Mouse (Mus musculus): ENCODE results near the gene Dclk3. TPM values are rescaled to one million over a fixed set of nuclear protein-coding genes. Genes with fewer than 3 reads are reported as not detected.

Dclk3 gene
- polyA plus RNA-seq (2015; fragmentation: Nextera tagmentation; extraction: Ambion mirVana), result 0.35 and 0.47 TPM in 2 replicates

DNA sequence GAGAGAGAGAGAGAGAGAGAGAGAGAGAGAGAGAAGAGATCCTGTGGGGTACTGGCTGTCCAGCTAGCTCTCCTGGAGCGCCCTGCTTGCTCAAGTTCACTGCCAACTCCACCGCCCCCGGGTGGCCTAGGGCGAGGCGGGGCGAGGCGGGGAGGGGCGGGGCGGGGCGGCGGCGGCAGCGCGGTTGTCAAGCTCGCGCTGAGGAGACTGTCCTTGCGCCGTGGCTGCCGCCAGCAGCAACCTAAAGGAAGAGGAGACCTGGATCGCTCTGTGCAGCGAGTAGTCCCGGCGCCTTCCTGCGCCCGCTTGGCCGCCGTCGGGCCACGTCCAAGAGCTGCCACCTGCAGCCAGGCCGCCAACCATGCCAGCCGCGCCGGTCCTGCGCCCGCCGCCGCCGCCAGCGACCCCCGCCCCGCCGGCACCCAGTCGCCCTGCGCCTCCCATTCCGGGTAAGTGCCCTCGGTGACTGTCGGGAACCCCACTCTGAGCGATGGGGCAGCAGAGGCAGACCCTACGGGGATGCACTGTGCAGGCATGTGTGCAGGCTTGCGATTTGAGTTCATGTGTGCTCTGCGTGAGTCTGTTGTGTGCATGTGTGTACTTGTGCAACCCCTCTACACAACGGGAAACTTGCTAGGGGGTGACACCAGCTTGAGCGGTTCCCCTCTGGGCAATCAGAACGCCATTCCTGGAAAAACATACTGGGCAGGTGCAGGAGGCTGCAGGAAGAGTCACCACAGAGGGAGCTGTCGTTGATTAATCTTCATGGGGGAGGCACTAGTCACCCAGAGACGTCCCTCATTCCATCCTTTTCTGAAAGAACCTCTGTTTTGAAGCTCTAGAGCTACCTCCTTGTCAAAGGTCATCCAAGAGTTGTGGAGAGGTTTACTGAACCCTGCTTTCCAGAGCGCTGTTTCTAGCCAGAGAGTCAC, at the start of gene Dclk3:
Gene Dclk3, plus strand, starts transcription at position 178 of the 932 bp plus-strand sequence.
- WGBS, result 4% methylated on average over 33 of the region's 57 CpGs
- Histone ChIP-seq H3K27me3 (ENCODE audit: control insufficient read depth, insufficient read depth, low read length) (peaks cover 16% of the 10 kb centered on the region), H3K9me3 (replicated peaks; ENCODE audit: control insufficient read depth, low read length) (no peaks in the 10 kb centered on the region), H3K27ac (ENCODE audit: low read length) (no peak within 1 kb of the TSS), H3K4me3 (ENCODE audit: low read length) (peak within 1 kb of the TSS; percentile 57), H3K4me2 (ENCODE audit: low read depth, low read length) (peak within 1 kb of the TSS; percentile 76), H3K4me1 (ENCODE audit: control insufficient read depth, insufficient read depth, low read length) (0 out of 2 replicates have a peak, but pooled peaks cover 6% of the 10 kb centered on the region), H3K9ac (ENCODE audit: low read length) (peak within 1 kb of the TSS; percentile 64), H3K36me3 (ENCODE audit: control insufficient read depth, insufficient read depth) (no peaks in the 10 kb centered on the region)
- peak; percentile 83 for ATAC-seq (replicated peaks; ENCODE audit: extremely low read depth, insufficient read depth, low FRiP score)

DNA sequence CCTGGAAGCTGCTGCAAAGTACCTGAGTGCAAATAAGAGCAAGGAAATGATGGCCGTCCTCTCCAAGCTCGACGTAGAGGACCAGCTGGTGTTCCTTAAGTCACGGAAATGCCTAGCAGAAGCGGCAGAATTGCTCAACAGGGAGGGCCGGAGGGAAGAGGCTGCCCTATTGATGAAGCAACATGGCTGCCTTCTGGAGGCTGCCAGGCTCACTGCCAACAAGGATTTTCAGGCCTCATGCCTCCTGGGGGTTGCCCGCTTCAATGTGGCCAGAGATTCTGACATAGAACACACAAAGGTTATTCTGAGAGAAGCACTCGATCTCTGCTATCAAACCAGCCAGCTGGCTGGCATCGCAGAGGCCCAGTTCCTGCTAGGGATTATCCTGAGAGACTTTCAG, 48.9 kb upstream of the Dclk3 start:
- H3K9me3 ChIP-seq (replicated peaks; ENCODE audit: control insufficient read depth, low read length), result no peaks in the 10 kb centered on the region
- 73% methylated on average over 9 of the region's 9 CpGs for WGBS

DNA sequence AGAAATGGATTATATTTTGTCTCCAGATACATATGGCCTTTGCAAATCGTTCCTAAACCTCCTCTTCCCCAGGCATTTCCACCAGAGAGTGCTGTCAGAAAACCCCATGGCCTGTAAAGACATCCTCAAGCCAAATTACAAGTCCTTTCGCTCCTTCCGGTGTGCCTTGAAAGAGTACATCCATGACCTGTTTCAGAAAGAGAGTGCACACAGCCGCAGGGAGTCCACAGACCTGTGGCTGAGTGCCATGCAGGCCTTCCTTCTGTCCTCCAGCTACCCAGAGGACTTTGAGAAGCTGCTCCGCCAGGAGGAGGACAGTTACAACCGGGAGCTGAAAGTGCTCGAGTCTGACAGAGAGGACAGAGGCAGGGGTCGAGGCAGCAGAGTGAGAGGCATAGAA, 47.8 kb upstream of the Dclk3 start:
- 76% methylated on average over 8 of the region's 8 CpGs for WGBS
- Histone ChIP-seq H3K4me1 (ENCODE audit: control insufficient read depth, insufficient read depth, low read length) (no peaks in the 10 kb centered on the region), H3K27ac (ENCODE audit: low read length) (no peak overlapping the region), H3K4me3 (ENCODE audit: low read length) (no peak overlapping the region), H3K36me3 (ENCODE audit: control insufficient read depth, insufficient read depth) (no peaks in the 10 kb centered on the region), H3K9ac (ENCODE audit: low read length) (no peak overlapping the region), H3K27me3 (ENCODE audit: control insufficient read depth, insufficient read depth, low read length) (no peaks in the 10 kb centered on the region), H3K9me3 (replicated peaks; ENCODE audit: control insufficient read depth, low read length) (no peaks in the 10 kb centered on the region), H3K4me2 (ENCODE audit: low read depth, low read length) (no peak overlapping the region)
- no peak for ATAC-seq (replicated peaks; ENCODE audit: extremely low read depth, insufficient read depth, low FRiP score)

More for the DNA sequence above, 48.9 kb upstream of the Dclk3 start:
- H3K4me2 ChIP-seq (ENCODE audit: low read depth, low read length), result no peak overlapping the region
- no peak overlapping the region for H3K27ac ChIP-seq (ENCODE audit: low read length)
- H3K27me3 ChIP-seq (ENCODE audit: control insufficient read depth, insufficient read depth, low read length), result no peaks in the 10 kb centered on the region
- no peaks in the 10 kb centered on the region for H3K36me3 ChIP-seq (ENCODE audit: control insufficient read depth, insufficient read depth)
- H3K4me1 ChIP-seq (ENCODE audit: control insufficient read depth, insufficient read depth, low read length), result no peaks in the 10 kb centered on the region
- H3K9ac ChIP-seq (ENCODE audit: low read length), result no peak overlapping the region
- H3K4me3 ChIP-seq (ENCODE audit: low read length), result no peak overlapping the region
- ATAC-seq (replicated peaks; ENCODE audit: extremely low read depth, insufficient read depth, low FRiP score), result no peak

DNA sequence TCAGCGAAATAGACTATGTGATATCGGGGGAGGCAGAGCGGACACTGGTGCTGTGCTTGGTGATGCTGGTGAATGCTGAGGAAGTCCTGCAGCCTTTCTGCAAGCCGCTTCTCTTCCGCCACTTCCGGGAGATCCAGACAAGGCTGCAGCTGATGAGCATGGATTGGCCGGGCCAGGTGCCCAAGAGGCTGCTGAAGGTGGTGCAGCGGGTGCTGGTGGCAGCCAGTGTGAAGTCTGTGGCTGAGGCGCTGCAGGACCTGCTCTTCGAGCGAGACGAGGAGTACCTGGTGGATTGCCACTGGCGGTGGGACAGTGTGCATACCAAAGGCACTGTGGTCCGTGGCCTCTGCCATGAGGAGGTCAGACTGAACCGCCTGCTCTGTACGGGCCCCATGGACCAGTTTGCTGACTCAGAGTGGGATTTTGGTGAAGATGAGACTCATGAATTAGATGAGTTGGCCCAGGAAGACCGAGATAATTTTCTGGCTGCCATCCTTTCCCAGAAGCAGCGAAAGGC, 46.9 kb upstream of the Dclk3 start:
- 83% methylated on average over 18 of the region's 18 CpGs for WGBS
- no peak for ATAC-seq (replicated peaks; ENCODE audit: extremely low read depth, insufficient read depth, low FRiP score)

DNA sequence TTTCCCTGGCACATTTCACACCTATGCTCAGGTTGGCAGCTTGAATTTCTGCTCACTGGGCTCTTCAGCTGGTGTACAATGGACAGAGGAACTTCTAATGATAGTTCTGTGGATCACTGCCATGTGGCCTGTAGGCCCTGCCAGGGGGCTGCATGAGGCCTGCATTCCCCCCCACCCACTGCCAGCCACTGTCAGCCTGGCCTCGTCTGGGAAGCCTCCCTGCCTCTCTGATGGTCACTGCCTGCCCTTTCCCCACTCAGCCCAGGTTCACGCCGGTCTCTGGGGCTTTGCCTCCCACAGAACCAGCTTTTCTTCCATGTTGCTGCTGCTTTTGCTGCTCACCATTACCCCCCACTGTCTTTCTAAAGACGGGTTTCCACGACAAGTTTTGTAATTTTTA, 43.6 kb upstream of the Dclk3 start:
- Histone ChIP-seq H3K9me3 (replicated peaks; ENCODE audit: control insufficient read depth, low read length) (no peaks in the 10 kb centered on the region), H3K4me3 (ENCODE audit: low read length) (no peak overlapping the region), H3K27ac (ENCODE audit: low read length) (no peak overlapping the region), H3K4me2 (ENCODE audit: low read depth, low read length) (no peak overlapping the region), H3K4me1 (ENCODE audit: control insufficient read depth, insufficient read depth, low read length) (no peaks in the 10 kb centered on the region), H3K27me3 (ENCODE audit: control insufficient read depth, insufficient read depth, low read length) (no peaks in the 10 kb centered on the region), H3K9ac (ENCODE audit: low read length) (no peak overlapping the region), H3K36me3 (ENCODE audit: control insufficient read depth, insufficient read depth) (no peaks in the 10 kb centered on the region)
- no peak for ATAC-seq (replicated peaks; ENCODE audit: extremely low read depth, insufficient read depth, low FRiP score)
- 78% methylated on average over 5 of the region's 5 CpGs for WGBS

More for the DNA sequence above, 46.9 kb upstream of the Dclk3 start:
- Histone ChIP-seq H3K36me3 (ENCODE audit: control insufficient read depth, insufficient read depth) (no peaks in the 10 kb centered on the region), H3K9ac (ENCODE audit: low read length) (no peak overlapping the region), H3K27ac (ENCODE audit: low read length) (no peak overlapping the region), H3K4me1 (ENCODE audit: control insufficient read depth, insufficient read depth, low read length) (no peaks in the 10 kb centered on the region), H3K27me3 (ENCODE audit: control insufficient read depth, insufficient read depth, low read length) (no peaks in the 10 kb centered on the region), H3K4me2 (ENCODE audit: low read depth, low read length) (no peak overlapping the region), H3K4me3 (ENCODE audit: low read length) (no peak overlapping the region), H3K9me3 (replicated peaks; ENCODE audit: control insufficient read depth, low read length) (no peaks in the 10 kb centered on the region)

DNA sequence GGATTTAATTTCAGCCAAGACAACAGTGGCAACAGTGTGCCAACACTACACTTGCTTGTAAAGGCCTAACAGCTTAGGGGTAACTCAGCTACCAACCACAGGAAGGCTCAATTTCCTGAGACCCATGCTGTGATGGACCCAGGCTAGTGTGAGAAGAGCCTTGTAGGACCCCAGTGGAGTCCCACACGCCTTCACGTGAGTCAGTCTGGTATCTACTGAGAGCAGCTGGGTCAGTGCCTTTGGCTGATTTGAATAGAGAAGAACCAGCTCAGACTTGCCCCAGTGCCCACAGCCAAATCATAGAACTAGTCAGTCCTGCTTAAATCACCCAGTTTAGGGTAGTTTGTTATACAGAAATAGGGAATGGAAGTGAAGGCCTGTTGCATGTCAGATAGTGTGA, 40.8 kb upstream of the Dclk3 start:
- Histone ChIP-seq H3K4me2 (ENCODE audit: low read depth, low read length) (no peak overlapping the region), H3K27ac (ENCODE audit: low read length) (no peak overlapping the region), H3K36me3 (ENCODE audit: control insufficient read depth, insufficient read depth) (no peaks in the 10 kb centered on the region), H3K9me3 (replicated peaks; ENCODE audit: control insufficient read depth, low read length) (no peaks in the 10 kb centered on the region), H3K4me3 (ENCODE audit: low read length) (no peak overlapping the region), H3K4me1 (ENCODE audit: control insufficient read depth, insufficient read depth, low read length) (no peaks in the 10 kb centered on the region), H3K27me3 (ENCODE audit: control insufficient read depth, insufficient read depth, low read length) (no peaks in the 10 kb centered on the region), H3K9ac (ENCODE audit: low read length) (no peak overlapping the region)
- 72% methylated on average over 2 of the region's 2 CpGs for WGBS
- no peak for ATAC-seq (replicated peaks; ENCODE audit: extremely low read depth, insufficient read depth, low FRiP score)

DNA sequence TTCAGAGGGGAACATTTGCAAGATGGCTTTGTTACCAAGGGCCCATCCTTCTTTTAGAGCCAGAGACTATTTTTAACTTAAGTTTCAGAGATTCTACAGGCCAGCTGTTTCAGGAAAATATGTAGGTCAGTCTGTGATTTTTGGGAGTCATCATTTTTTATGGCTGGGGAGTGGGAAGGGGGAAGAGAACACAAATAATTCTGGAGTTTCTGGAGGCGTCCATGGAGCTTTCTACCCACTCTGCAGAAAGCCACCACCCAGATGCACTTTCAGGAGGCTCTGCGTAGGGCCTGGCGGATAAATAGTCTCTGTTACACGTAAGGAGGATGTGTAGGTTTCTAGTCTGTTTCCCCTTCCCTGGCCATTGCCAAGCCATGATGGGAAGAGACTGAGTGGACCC, 38.8 kb upstream of the Dclk3 start:
- Histone ChIP-seq H3K4me2 (ENCODE audit: low read depth, low read length) (no peak overlapping the region), H3K27me3 (ENCODE audit: control insufficient read depth, insufficient read depth, low read length) (no peaks in the 10 kb centered on the region), H3K9ac (ENCODE audit: low read length) (no peak overlapping the region), H3K36me3 (ENCODE audit: control insufficient read depth, insufficient read depth) (no peaks in the 10 kb centered on the region), H3K4me3 (ENCODE audit: low read length) (no peak overlapping the region), H3K9me3 (replicated peaks; ENCODE audit: control insufficient read depth, low read length) (no peaks in the 10 kb centered on the region), H3K4me1 (ENCODE audit: control insufficient read depth, insufficient read depth, low read length) (no peaks in the 10 kb centered on the region), H3K27ac (ENCODE audit: low read length) (no peak overlapping the region)
- ATAC-seq (replicated peaks; ENCODE audit: extremely low read depth, insufficient read depth, low FRiP score), result no peak
- WGBS, result 91% methylated on average over 4 of the region's 4 CpGs

DNA sequence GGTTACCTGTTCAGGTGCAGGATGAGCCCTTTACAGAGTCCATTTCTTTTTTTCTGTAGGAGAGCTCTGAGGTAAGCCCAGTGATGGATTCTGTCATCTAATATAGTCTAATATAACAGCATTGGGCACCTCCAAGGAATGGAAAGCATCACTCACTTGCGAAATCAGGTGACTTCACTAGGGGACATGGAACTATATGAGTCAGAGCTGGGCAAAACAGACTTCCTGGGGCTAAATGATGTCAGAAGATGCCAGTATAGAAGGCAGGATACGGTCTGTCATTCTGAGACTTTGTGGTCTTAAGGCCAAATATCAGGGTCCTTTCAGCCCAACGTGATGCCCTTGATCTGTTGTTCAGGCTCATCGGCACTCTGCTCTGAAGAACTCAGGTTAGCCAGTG, 35.7 kb upstream of the Dclk3 start:
- no peak overlapping the region for H3K4me3 ChIP-seq (ENCODE audit: low read length)
- H3K27me3 ChIP-seq (ENCODE audit: control insufficient read depth, insufficient read depth, low read length), result no peaks in the 10 kb centered on the region
- no peaks in the 10 kb centered on the region for H3K4me1 ChIP-seq (ENCODE audit: control insufficient read depth, insufficient read depth, low read length)
- H3K36me3 ChIP-seq (ENCODE audit: control insufficient read depth, insufficient read depth), result no peaks in the 10 kb centered on the region
- WGBS, result 85% methylated on average over 4 of the region's 4 CpGs
- H3K9ac ChIP-seq (ENCODE audit: low read length), result no peak overlapping the region
- no peak overlapping the region for H3K4me2 ChIP-seq (ENCODE audit: low read depth, low read length)
- H3K9me3 ChIP-seq (replicated peaks; ENCODE audit: control insufficient read depth, low read length), result no peaks in the 10 kb centered on the region
- H3K27ac ChIP-seq (ENCODE audit: low read length), result no peak overlapping the region
- no peak for ATAC-seq (replicated peaks; ENCODE audit: extremely low read depth, insufficient read depth, low FRiP score)

DNA sequence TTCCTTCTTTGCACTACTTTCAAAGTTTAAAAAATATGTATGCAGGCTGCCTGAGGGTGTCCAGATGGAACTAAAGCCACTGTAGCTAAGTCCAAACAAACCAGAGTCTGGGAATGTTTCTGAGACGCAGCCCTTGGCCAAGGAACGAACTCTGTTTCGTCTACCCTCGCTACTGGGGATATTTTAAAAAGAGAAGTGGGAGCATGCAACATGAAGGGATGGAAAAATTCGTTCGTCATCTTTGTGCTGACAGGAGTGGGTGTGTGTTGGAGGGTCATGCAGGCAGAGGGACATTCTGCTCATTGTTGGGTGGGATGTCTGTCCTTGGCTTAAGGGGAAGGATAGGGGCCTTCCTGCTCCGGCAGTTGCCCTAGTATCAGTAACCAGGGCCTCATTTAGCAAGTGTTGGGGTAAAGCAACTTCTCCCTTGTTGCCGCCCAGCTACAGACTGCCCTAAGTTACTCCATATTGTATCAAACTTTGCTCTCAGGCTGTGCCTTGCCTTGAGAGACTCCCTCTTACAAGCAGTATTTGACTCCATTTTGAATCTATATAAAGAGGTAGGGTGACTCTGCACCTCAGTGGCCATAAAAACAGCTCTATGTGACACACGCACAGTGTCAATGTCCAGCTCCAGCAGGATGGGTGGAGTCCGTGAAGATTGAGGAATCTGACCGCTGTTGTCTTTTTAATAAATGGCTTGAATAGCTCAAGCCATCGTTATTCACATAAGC, 34.4 kb upstream of the Dclk3 start:
- H3K27me3 ChIP-seq (ENCODE audit: control insufficient read depth, insufficient read depth, low read length), result no peaks in the 10 kb centered on the region
- no peaks in the 10 kb centered on the region for H3K9me3 ChIP-seq (replicated peaks; ENCODE audit: control insufficient read depth, low read length)
- no peaks in the 10 kb centered on the region for H3K36me3 ChIP-seq (ENCODE audit: control insufficient read depth, insufficient read depth)
- no peak overlapping the region for H3K9ac ChIP-seq (ENCODE audit: low read length)
- no peak for ATAC-seq (replicated peaks; ENCODE audit: extremely low read depth, insufficient read depth, low FRiP score)
- no peak overlapping the region for H3K4me2 ChIP-seq (ENCODE audit: low read depth, low read length)
- H3K27ac ChIP-seq (ENCODE audit: low read length), result no peak overlapping the region
- 69% methylated on average over 12 of the region's 12 CpGs for WGBS
- no peaks in the 10 kb centered on the region for H3K4me1 ChIP-seq (ENCODE audit: control insufficient read depth, insufficient read depth, low read length)
- no peak overlapping the region for H3K4me3 ChIP-seq (ENCODE audit: low read length)
